Mouse (Mus musculus) lung, postnatal 0 days (tissue): ENCODE measurements around the gene Rpl19. TPM values are rescaled to one million over a fixed set of nuclear protein-coding genes. Genes with fewer than 3 reads are reported as not detected.
A peak's percentile ranks its signal among the peaks of the same experiment; 100 is the strongest.

Experiments
- ATAC-seq: fragments of 200-750 bp; cut with Nextera tagmentation; 2 replicates; pipeline ENCODE4 v1.8.0; 2017; ENCODE audit warnings: moderate library complexity
- DNase-seq: peaks from one replicate; pipeline ENCODE4 v3.0.0-alpha.2; 2016; ENCODE audit warnings: low spot score
- H3K27ac ChIP-seq: fragments of 300-500 bp; sonication (generic); 2 replicates; pipeline ENCODE4 v1.5.1; 2014; ENCODE audit warnings: antibody characterized with exemption, mild to moderate bottlenecking, low read length, mixed read lengths
- H3K27me3 ChIP-seq: fragments of 300-500 bp; sonication (generic); replicated peaks from 2 replicates; pipeline ENCODE4 v1.6.1; 2014; ENCODE audit warnings: low read length, mixed read lengths; ENCODE audit not compliant: insufficient read depth
- H3K36me3 ChIP-seq: fragments of 300-500 bp; sonication (generic); 2 replicates; pipeline ENCODE4 v1.6.1; 2014; ENCODE audit warnings: low read length, mixed read lengths; ENCODE audit not compliant: insufficient read depth
- H3K4me1 ChIP-seq: fragments of 300-500 bp; sonication (generic); 2 replicates; pipeline ENCODE4 v1.6.1; 2014; ENCODE audit warnings: antibody characterized with exemption, low read depth, low read length, mixed read lengths; ENCODE audit not compliant: insufficient read depth
- H3K4me2 ChIP-seq: fragments of 300-500 bp; sonication (generic); replicated peaks from 2 replicates; pipeline ENCODE4 v1.6.1; 2014; ENCODE audit warnings: low read depth, mild to moderate bottlenecking, low read length, moderate library complexity, mixed read lengths
- H3K4me3 ChIP-seq: fragments of 300-500 bp; sonication (generic); 2 replicates; pipeline ENCODE4 v1.5.1; 2014; ENCODE audit warnings: low read depth, low read length
- H3K9ac ChIP-seq: fragments of 300-500 bp; sonication (generic); replicated peaks from 2 replicates; pipeline ENCODE4 v1.6.1; 2014; ENCODE audit warnings: low read depth, mild to moderate bottlenecking
- H3K9me3 ChIP-seq: fragments of 300-500 bp; sonication (generic); 2 replicates; pipeline ENCODE4 v1.6.1; 2016; ENCODE audit warnings: low read length, mixed read lengths
- CTCF ChIP-seq: IDR thresholded peaks from 2 replicates; pipeline ENCODE4 v1.5.1; 2016; ENCODE audit warnings: antibody characterized with exemption, mild to moderate bottlenecking
- EP300 ChIP-seq: IDR thresholded peaks from 2 replicates; pipeline ENCODE4 v1.6.1; 2016; ENCODE audit warnings: antibody characterized with exemption, mild to moderate bottlenecking, control low read depth
- WGBS: fragments of 180-500 bp; shearing (Covaris S2); extraction: QIAGEN DNeasy Blood & Tissue Kit; methylation state at CpG from one replicate; pipeline ENCODE4 v1.1.7; 2014; 5-methylcytosine and 5-hydroxymethylcytosine counted together
- polyA plus RNA-seq: library from polyadenylated mRNA; unstranded; fragments of >200 nt; fragmentation: Nextera tagmentation; extraction: Ambion mirVana; gene quantifications from 2 replicates; pipeline ENCODE4 v1.2.1, GENCODE M21; 2015

The Rpl19 gene
- polyA plus RNA-seq, 1 experiment from 2014 or later, result 817 TPM

DNA sequence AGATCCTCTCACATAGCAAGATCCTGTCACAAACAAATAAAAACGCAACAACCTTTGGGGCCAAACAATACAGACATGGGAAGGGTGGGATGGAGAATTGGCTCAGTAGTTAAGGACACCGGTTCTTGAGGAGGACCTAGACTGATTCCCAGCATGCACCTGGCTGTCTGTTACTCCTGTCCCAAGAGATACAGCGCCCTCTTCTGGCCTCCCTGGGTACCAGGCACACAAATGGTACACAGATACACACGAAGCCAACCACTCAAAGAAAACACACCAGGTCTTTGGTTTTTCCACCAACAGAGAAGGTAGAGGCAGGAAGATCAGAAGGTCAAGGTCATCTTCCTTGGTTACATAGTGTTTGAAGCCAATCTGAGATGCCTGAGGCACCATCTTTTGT lies 19.1 kb downstream of the Rpl19 start:
- WGBS, result 60% methylated on average over 4 of the region's 4 CpGs
- no peak overlapping the region for H3K27ac ChIP-seq
- TF ChIP-seq EP300 (no peak), CTCF (peak; percentile 37)

DNA sequence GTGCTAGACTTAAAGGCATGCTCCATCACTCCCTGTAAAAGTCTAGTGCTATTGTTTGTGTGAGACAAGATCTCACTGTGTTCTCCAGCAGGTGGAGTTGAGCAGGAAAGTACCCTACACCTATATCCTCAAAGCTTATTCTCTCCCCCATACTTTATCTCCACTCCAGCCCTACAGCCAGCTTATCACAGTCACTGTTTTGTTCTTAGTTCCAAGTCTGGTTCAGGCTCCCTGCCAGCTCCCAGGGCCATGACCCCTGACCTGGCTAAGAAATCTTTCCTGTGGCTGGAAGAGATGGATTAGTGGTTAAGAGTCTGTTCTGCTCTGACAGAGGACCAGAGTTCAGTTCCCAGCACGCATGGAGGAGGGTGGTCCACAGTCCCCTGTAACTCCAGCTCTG lies 20.0 kb downstream of the Rpl19 start:
- H3K4me2 ChIP-seq, result no peak overlapping the region
- H3K36me3 ChIP-seq, result no peaks in the 10 kb centered on the region
- ATAC-seq (no peak), DNase-seq (no peak)
- no peak overlapping the region for H3K4me3 ChIP-seq
- no peaks in the 10 kb centered on the region for H3K9me3 ChIP-seq
- H3K27me3 ChIP-seq, result peaks cover 12% of the 10 kb centered on the region
- H3K27ac ChIP-seq, result no peak overlapping the region
- no peaks in the 10 kb centered on the region for H3K4me1 ChIP-seq
- WGBS, result 35% methylated on average over 1 of the region's 1 CpGs
- TF ChIP-seq CTCF (no peak), EP300 (no peak)
- H3K9ac ChIP-seq, result no peak overlapping the region

More for the DNA sequence above, 19.1 kb downstream of the Rpl19 start:
- Histone ChIP-seq H3K4me2 (no peak overlapping the region), H3K9me3 (no peaks in the 10 kb centered on the region), H3K36me3 (no peaks in the 10 kb centered on the region), H3K9ac (no peak overlapping the region), H3K4me1 (no peaks in the 10 kb centered on the region), H3K27me3 (peaks cover 3% of the 10 kb centered on the region), H3K4me3 (no peak overlapping the region)
- ATAC-seq, result no peak
- no peak for DNase-seq

DNA sequence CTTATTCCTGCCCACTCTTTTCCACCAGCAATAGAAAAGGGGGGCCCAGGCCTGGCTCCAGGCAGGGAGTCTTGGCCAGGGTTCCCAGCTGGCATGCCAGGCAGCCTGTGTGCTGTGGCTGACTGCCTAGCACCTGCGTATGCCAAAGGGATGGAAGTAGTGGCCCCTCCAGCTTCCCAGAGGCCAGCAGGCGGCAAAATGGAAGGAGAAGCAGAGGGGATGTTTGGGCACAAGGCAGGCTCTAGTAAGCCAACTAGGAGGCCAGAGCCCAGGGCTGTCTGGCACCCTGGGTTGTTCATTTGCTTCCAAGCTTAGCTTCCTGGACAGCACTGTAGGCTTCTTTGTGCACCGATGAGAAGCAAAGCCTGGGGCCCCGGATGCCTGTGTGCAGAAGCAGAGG lies 21.2 kb downstream of the Rpl19 start:
- no peak for DNase-seq
- Histone ChIP-seq H3K9me3 (no peaks in the 10 kb centered on the region), H3K27me3 (peaks cover 24% of the 10 kb centered on the region), H3K4me2 (no peak overlapping the region), H3K9ac (no peak overlapping the region), H3K4me3 (no peak overlapping the region), H3K4me1 (0 out of 2 replicates have a peak, but pooled peaks cover 2% of the 10 kb centered on the region), H3K36me3 (no peaks in the 10 kb centered on the region), H3K27ac (no peak overlapping the region)
- 73% methylated on average over 4 of the region's 4 CpGs for WGBS
- TF ChIP-seq CTCF, result no peak
- no peak for TF ChIP-seq EP300
- ATAC-seq, result no peak

DNA sequence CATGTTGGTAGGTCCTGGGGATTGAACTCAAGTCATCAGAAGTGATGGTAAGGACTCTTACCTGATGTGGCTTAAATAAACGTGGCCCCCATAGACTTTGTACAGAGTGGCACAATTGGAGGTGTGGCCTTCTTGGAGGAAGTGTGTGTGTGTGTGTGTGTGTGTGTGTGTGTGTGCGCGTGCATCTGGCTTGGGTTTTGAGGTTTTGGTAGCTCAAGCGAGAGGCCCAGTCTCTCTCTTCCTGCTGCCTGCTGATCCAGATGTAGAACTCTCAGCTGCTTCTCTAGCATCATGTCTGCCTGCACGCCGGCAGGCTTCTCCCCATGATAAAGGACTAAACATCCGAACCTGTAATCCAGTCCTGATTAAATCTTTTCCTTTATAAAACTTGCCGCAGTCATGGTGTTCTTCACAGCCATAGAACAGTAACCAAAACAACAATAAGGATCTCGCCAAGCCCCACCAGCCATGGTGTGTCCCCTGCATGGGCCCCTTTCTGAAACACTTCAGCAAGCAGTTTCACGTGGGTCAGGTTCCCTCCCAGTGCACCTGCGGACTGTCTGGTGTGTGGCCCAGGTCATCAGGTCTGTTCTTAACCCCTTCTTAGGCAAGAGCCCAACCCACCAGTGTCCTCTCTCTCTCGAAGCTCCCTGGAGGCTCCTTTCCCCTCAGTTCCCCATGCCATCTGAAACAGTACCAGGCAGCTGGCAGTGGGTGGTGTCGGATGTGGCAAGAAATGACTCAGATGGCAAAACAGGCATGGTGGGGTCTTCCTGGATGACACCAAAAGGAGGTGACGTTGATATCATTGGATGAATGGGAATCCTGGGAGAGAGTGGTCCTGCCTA lies 23.4 kb downstream of the Rpl19 start:
- Histone ChIP-seq H3K4me2 (no peak overlapping the region), H3K27ac (no peak overlapping the region), H3K9ac (no peak overlapping the region), H3K4me1 (peaks cover 6% of the 10 kb centered on the region; the same call in 1 of the 2 replicates), H3K9me3 (no peaks in the 10 kb centered on the region), H3K27me3 (peaks cover 31% of the 10 kb centered on the region), H3K4me3 (no peak overlapping the region), H3K36me3 (no peaks in the 10 kb centered on the region)
- no peak for TF ChIP-seq EP300
- no peak for TF ChIP-seq CTCF
- DNase-seq, result no peak
- WGBS, result 58% methylated on average over 14 of the region's 14 CpGs
- no peak for ATAC-seq

DNA sequence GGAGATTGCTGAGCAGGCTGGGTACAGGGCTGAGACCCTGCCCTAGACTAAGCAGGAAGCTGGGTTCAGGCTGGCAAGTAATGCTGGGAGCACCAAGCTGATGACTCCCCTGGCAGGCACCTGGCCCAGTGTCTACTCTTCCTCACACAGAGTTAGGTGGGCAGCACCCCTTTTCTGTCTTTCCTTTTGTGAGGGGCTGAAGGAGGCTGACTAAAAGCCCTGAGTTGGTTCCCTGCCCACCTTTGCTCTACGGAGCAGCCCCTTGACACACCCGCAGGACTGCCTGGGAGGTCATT lies 24.0 kb downstream of the Rpl19 start:
- peaks cover 6% of the 10 kb centered on the region; the same call in 1 of the 2 replicates for H3K4me1 ChIP-seq
- no peaks in the 10 kb centered on the region for H3K36me3 ChIP-seq
- no peaks in the 10 kb centered on the region for H3K9me3 ChIP-seq
- 18% methylated on average over 2 of the region's 2 CpGs for WGBS
- no peak overlapping the region for H3K4me3 ChIP-seq
- DNase-seq, result no peak
- H3K27ac ChIP-seq, result no peak overlapping the region
- TF ChIP-seq EP300 (no peak), CTCF (no peak)
- no peak overlapping the region for H3K4me2 ChIP-seq
- no peak overlapping the region for H3K9ac ChIP-seq
- no peak for ATAC-seq
- peaks cover 34% of the 10 kb centered on the region for H3K27me3 ChIP-seq

DNA sequence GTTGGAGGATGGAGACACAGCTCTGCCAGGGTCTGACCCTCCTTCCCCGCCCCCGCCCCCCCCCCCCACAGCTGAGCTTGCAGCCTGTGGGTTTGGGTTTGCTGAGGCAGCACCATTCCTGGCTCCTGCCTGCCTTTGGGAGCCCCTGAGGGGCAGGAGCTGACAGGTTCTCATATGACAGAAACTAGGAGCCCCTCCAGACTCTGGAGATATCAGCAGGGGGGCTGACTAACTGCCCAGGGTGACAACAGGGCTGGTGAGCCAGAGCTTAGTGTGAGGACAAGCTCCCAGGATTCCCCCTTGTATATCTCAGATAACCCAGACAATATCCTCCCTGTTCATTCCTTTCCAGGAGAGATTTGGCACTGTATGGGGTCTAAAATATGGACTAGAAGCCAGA lies 24.4 kb downstream of the Rpl19 start:
- ATAC-seq (no peak), DNase-seq (no peak)
- H3K36me3 ChIP-seq, result no peaks in the 10 kb centered on the region
- H3K9me3 ChIP-seq, result no peaks in the 10 kb centered on the region
- no peak overlapping the region for H3K4me2 ChIP-seq
- H3K27me3 ChIP-seq, result peaks cover 35% of the 10 kb centered on the region
- WGBS, result 22% methylated on average over 2 of the region's 2 CpGs
- H3K4me3 ChIP-seq, result no peak overlapping the region
- no peak overlapping the region for H3K27ac ChIP-seq
- no peak for TF ChIP-seq EP300
- H3K9ac ChIP-seq, result no peak overlapping the region
- H3K4me1 ChIP-seq, result peaks cover 6% of the 10 kb centered on the region; the same call in 1 of the 2 replicates
